Mouse (Mus musculus) cortical plate, adult 2 months (tissue): ENCODE results near the gene Olfr91. TPM values are rescaled to one million over a fixed set of nuclear protein-coding genes. Genes with fewer than 3 reads are reported as not detected.
"Not testable (repeated sequence)": the region's sequence is repeated elsewhere in the genome, so short reads cannot be mapped to it uniquely, and the experiment has no call there.

Experiments used
- H3K27ac ChIP-seq: fragments of 200-500 bp; 2 replicates; pipeline ENCODE4 v1.5.1; 2012; ENCODE audit warnings: low read length, control low read depth, inconsistent platforms; ENCODE audit not compliant: insufficient read depth
- H3K4me1 ChIP-seq: fragments of 200-500 bp; 2 replicates; pipeline ENCODE4 v1.6.1; 2011; ENCODE audit warnings: low read length; ENCODE audit not compliant: control insufficient read depth, insufficient read depth
- H3K4me3 ChIP-seq: fragments of 200-500 bp; 2 replicates; pipeline ENCODE4 v1.5.1; 2011; ENCODE audit warnings: mild to moderate bottlenecking, low read length, control low read depth; ENCODE audit not compliant: insufficient read depth
- CTCF ChIP-seq: fragments of 200-500 bp; IDR thresholded peaks from 2 replicates; pipeline ENCODE4 v1.5.1; 2011; ENCODE audit warnings: mild to moderate bottlenecking, control low read depth, low read length; ENCODE audit not compliant: insufficient read depth; ENCODE audit errors: extremely low read depth
- POLR2A ChIP-seq: fragments of 200-500 bp; IDR thresholded peaks from 2 replicates; pipeline ENCODE4 v1.6.1; 2011; ENCODE audit warnings: mild to moderate bottlenecking, low read length, control low read depth; ENCODE audit not compliant: insufficient read depth; ENCODE audit errors: extremely low read depth
- polyA plus RNA-seq: library from polyadenylated mRNA; depleted of rRNA; stranded (reverse); fragments of >200 nt; gene quantifications from 2 replicates; pipeline ENCODE4 v1.2.3, GENCODE M21; 2012; rRNA removed

Olfr91 gene
- not detected in 2 replicates for polyA plus RNA-seq

DNA sequence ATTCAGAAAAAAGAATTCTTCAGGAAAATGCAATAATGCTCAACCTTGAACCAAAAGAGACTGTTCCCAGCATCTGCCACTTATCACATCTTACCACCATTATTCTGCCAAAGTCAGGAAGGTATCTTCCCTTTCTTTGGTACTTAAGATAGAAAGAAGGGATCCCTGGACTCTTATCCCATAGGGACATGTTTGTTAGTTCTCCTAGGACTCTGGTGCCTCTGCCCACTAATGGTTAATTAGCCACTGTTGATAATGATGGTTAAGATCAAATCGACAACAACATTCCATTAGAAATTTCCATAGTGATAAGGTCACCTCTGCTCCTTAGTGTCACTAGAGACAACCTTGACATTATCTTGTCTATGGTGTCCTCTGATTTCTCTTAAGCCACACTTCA lies at the start of gene Olfr91:
Gene Olfr91, minus strand, starts transcription at position 101 of the 400 bp plus-strand sequence.
- Histone ChIP-seq H3K4me3 (no peak within 1 kb of the TSS), H3K27ac (no peak within 1 kb of the TSS), H3K4me1 (no peaks in the 10 kb centered on the region)
- no peak for TF ChIP-seq POLR2A
- no peak for TF ChIP-seq CTCF

GRCm38 (mm10) chr17:37131366-37131765 lies 33.3 kb upstream of the Olfr91 start:
- H3K4me1 ChIP-seq, H3K27ac ChIP-seq, H3K4me3 ChIP-seq: not testable (repeated sequence)

- no peaks in the 10 kb centered on the region for H3K4me1 ChIP-seq
These were observed 21.9 kb upstream of the Olfr91 start, which contains the start of gene Olfr92 for GRCm38 (mm10) chr17:37119988-37120387. Olfr92 (minus strand) TSS chr17:37120088.

GRCm38 (mm10) chr17:37093289-37093688 lies 4.8 kb downstream of the Olfr91 start:
- Histone ChIP-seq H3K4me3 (no peak overlapping the region), H3K27ac (no peak overlapping the region), H3K4me1 (no peaks in the 10 kb centered on the region)
- TF ChIP-seq POLR2A: no peak
- no peak for TF ChIP-seq CTCF

More at GRCm38 (mm10) chr17:37119988-37120387, 21.9 kb upstream of the Olfr91 start, which contains the start of gene Olfr92:
- TF ChIP-seq CTCF: no peak
- TF ChIP-seq POLR2A: no peak
- no peak within 1 kb of the TSS for H3K4me3 ChIP-seq
- no peak within 1 kb of the TSS for H3K27ac ChIP-seq

- TF ChIP-seq CTCF (no peak), POLR2A (no peak)
- H3K4me1 ChIP-seq: no peaks in the 10 kb centered on the region
- no peak overlapping the region for H3K4me3 ChIP-seq
- H3K27ac ChIP-seq: no peak overlapping the region
These were observed 5.9 kb downstream of the Olfr91 start for GRCm38 (mm10) chr17:37092198-37092597.

GRCm38 (mm10) chr17:37088399-37088798 lies 9.7 kb downstream of the Olfr91 start, which contains the start of gene Olfr90:
Olfr90 (minus strand) TSS chr17:37088499.
- no peak within 1 kb of the TSS for H3K4me3 ChIP-seq
- no peaks in the 10 kb centered on the region for H3K4me1 ChIP-seq
- TF ChIP-seq CTCF (no peak), POLR2A (no peak)
- H3K27ac ChIP-seq: no peak within 1 kb of the TSS

DNA sequence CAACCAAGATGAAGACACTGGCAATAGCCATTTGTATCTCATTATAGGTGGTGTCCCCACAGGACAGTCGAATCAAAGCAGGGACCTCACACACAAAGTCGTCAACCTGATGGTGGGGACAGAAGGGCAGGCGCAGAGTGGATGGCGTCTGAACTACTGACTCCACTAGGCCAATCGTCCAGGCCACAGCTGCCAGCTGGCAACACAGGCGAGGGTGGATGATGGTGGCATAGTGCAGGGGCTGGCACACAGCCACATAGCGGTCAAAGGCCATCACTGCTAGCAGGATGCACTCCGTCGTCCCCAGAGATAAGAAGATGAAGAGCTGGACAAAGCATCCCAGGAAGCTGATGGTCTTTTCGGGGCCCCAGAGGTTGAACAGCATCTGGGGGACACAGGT lies 12.5 kb downstream of the Olfr91 start:
- no peaks in the 10 kb centered on the region for H3K4me1 ChIP-seq
- H3K4me3 ChIP-seq: no peak overlapping the region
- no peak overlapping the region for H3K27ac ChIP-seq
- TF ChIP-seq POLR2A: no peak
- no peak for TF ChIP-seq CTCF

DNA sequence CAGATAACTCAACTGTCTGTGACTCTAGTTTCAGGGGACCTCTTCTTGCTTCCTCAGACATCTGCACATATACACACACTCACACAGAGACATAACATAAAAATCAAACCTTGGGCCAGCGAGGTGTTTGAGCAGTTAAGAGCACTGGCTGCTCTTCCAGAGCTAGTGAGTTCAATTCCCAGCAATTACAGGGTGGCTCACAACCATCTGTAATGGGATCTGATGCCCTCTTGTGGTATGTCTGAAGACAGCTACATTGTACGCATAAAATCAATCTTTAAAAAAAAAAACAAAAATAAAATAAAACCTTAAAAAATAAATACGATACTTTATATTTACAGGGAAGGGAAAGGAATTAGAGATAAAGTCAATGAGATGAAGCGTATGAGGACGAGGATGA lies 13.4 kb downstream of the Olfr91 start:
- no peaks in the 10 kb centered on the region for H3K4me1 ChIP-seq
- H3K27ac ChIP-seq: no peak overlapping the region
- H3K4me3 ChIP-seq: no peak overlapping the region
- TF ChIP-seq CTCF: peak; percentile 6; the same call in 1 of the 2 replicates
- TF ChIP-seq POLR2A: no peak

DNA sequence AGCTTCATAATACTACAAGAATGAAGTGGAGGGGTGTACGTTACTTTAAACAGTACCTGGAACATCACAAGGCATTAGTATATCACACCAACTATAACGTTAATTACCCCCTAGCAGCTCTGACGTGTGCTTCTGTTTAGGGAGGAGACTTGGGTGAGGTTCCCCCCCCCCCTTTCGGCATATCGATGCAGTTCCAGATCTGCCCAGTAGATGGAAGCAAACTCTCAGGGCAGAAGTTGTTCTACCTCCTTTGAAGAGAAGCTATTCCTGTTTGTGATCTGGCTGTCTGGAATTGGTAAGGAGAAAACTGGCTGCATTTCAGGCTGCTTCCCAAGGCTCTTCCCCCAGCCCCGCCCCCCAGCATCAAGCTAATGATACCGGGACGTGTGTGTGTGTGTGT lies 14.8 kb downstream of the Olfr91 start:
- Histone ChIP-seq H3K27ac (no peak overlapping the region), H3K4me1 (no peaks in the 10 kb centered on the region), H3K4me3 (no peak overlapping the region)
- TF ChIP-seq CTCF (peak; percentile 83), POLR2A (no peak)

- H3K27ac ChIP-seq: no peak overlapping the region
- no peaks in the 10 kb centered on the region for H3K4me1 ChIP-seq
- no peak overlapping the region for H3K4me3 ChIP-seq
- no peak for TF ChIP-seq CTCF
- no peak for TF ChIP-seq POLR2A
These were observed 16.4 kb downstream of the Olfr91 start for GRCm38 (mm10) chr17:37081659-37082058.
